Mouse (Mus musculus) retina, postnatal 1 day (tissue): Measurements from ENCODE around the gene Micu1.
"Not testable (repeated sequence)": the region's sequence is repeated elsewhere in the genome, so short reads cannot be mapped to it uniquely, and the experiment has no call there.

Experiments used
- DNase-seq: peaks from one replicate; pipeline ENCODE4 v3.0.0-alpha.2; 2012

Gene Micu1

DNA sequence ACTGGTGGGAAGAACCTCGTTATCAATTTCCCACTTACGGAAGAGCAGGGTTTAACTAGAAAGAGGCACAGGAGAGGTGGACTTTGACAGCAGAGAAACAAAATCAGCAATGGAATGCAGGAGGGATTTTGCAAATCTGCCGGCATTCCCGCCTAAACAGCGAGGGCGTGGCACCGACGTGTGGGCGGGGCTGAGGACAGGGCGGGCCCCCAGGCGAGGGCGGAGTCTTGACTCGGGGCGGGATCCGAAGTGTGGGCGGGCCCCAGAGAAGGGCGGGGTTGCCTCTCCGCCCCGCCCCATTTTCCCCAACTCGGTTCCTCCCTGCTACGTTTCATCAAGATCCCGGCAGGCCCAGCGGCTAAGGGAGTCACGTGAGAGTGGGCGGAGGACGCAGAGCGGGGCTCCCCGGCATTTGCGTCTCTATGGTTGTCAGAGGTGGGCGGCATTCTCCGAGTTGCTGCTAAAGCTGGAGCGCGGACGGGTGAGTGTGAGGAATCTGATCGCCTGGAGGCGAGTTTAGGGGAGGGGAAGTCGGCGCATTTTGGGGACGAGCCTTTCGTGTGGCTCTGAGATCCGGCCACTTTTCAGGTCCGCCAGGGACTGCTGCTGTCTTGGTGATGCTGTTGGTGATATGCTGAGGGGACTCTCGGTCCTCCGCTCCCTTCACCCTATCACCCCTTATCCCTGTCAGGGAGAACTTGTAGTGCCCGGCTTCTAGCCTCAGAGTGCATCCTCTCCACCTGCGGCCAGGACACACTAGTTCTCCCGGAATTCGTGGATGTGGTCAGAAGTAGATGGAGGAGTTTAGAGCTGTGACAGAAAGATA is at the start of gene Micu1:
Gene Micu1, plus strand, starts transcription at position 271 of the 826 bp plus-strand sequence.
- DNase-seq: peak; percentile 98

DNA sequence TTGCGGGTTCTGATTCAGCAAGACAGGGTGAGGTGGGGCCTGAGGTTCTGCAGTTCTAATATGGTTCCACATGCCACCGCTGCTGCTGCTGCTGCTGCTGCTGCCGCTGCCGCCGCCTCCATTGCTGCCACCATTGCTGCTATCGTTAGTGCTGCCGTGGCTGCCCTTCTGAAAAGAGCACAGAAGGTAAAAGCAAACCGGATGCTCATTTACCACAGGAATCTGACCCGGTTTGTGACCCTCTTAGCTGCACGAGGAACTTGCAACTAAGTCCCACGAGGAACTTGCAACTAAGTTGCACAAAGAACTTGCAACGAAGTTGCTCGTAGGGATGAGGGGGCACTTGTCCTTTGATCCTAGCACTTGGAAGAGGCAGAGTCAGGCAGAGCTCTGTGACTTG is 45.5 kb upstream of the Micu1 start:
- no peak for DNase-seq

DNA sequence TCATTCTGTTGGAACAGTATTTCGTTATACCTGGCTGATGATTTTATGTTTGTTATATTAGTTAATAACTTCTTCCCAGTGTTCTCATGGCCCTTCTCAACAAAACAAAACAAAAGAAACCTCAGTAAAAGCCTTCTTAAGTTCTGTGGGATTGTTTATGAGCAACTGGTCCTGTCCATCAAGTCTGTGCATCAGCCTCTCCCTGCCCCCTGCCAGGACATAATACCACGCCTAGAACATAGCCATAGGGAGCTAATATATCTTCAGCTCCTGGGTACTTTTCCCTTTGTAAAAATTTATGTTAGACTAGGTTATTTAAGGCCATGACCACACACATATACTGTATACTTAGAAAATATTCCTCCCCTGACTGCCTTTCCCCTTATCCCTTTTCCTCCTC is 37.5 kb upstream of the Micu1 start:
- DNase-seq: no peak

DNA sequence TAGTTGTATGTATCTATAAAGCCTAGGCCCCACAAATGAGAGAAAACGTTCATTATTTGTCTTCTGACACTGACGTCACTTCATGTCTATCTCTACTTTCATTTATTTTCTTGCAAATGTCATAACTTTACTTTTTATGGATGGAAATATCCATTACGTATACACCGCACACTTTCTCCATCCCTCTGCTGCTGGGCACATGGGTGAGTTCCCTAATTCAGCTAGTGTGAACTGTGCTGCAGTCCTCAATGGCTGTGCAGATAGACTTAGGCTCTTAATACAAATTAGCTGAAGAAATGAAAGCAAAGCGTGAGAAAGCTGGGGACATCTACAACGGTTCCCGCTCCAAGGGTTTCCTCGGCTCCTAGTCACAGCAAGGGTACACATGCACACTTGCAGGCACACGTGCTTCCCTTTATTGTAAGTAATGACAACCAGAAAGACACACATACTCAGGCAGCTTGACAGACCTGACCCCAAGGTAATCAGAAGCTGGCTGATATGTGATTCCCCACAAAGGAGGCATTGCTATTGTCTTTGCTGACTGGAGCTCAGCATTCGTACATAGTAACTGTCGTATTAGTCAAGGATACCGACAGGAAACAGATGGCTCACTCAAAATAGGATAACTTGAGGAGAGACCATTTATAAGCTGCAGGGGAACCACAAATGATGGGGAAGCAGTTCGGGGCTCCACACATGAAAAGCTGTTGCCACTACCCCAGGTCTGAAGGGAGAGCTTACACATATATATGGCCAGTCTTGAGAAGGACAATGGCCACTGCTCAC is 36.6 kb upstream of the Micu1 start:
- no peak for DNase-seq

DNA sequence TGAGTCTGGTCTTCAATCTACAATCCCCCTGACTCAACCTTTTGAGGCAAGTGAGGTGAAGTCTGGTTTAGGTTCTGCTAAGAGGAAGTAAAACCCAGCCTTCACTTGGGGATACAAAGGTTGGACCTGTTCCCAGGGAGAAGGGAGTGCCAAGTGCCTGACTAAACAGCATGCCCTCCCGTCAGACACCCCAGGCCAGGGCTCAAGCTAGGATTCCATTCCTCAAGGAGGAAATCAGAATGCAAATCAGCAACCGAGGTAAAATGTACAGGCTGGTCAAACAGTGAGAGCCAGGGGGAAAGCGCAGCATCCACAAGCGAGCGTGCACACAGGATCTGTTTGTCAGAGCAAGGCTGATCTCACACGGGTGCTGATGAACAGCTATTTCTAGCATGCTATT is 34.9 kb upstream of the Micu1 start:
- no peak for DNase-seq

DNA sequence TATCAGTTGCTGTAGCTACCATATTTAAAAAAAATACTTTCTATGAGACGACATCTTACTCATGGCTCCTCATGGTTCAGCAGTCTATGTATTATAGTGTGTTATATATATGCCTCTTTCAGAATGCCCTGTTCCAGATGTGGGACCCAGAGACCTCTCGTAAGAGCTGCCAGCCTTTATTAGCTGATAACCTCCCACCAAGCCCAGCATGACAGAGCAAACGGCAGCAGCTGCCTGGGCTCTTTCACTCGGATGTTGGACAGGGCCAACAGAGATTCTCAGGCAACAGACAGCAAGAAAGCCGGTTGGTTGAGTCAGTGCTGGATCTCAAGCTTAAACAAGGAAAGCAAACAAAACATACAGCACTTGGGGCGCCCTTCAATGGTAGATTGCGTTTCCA is 33.8 kb upstream of the Micu1 start:
- DNase-seq: no peak

DNA sequence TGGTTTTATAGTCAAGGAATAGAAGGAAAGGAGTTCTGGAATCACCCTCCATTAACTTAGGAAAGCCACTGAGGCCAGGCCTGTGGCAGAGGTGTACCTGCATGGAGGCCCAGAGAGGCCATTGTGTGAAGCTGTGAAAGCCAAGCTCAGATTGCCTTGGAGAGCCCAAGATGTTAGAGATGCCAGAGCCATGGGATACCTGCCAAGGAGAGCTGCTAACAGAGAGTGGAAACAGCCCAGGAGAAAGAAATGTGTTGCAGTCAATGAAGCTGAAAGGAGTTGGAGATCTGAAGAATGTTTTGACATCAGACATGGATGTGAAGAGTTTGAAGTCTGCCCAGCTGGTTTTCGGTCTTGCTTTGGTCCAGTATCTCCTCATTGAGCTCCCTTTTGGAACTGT is 24.4 kb upstream of the Micu1 start:
- DNase-seq: no peak

DNA sequence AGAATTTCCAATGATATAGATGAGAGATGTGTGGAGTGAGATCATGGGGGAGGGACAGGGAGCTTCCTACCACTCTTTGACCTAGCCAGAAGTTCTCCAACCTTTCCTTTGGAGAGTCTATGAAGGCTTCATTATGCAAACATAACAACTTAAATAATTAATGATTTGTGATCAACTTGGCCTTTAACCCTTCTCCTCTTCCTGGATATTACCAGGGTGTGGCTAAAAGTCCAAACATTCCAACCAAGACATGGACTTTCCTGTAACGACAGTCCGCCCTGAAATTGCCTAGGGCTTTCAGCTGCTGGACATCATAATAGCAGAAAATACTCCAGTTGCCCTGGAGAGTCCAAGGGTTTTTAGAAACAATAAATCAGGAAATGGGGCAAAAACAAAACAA is 23.1 kb upstream of the Micu1 start:
- DNase-seq: no peak

DNA sequence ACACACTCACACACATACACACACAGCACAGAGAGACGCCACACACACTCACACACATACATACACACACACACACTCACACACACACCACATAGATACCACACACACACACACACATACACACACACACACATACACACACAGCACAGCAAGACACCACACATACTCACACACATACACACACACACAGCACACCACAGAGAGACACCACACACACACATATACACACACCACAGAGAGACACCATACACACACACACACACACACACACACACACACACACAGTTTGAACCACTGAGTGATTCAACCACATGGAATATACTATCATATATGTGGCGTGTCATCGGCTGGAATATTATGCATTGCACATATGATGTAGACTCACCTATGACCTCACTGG is 16.7 kb upstream of the Micu1 start:
- not testable (repeated sequence) for DNase-seq

DNA sequence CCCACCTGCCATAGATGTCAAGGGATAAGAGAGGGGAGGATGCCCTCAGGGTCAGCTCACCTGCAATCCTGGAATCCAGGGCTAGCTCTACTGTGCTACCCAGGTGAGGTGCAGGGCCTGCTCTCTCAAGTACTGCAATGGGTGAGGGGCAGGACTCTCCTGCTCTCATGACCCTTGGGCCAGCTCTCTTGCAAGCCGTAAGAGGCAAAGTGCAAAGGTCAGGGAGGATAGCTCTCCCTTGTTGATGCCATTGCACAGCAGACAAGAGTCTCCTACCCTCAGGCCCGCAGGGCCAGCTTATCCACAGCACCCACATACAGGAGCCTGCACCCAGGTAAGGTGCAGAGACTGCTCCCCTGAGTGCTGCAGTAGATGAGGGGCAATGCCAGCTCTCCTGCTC is 15.2 kb upstream of the Micu1 start:
- DNase-seq: no peak

DNA sequence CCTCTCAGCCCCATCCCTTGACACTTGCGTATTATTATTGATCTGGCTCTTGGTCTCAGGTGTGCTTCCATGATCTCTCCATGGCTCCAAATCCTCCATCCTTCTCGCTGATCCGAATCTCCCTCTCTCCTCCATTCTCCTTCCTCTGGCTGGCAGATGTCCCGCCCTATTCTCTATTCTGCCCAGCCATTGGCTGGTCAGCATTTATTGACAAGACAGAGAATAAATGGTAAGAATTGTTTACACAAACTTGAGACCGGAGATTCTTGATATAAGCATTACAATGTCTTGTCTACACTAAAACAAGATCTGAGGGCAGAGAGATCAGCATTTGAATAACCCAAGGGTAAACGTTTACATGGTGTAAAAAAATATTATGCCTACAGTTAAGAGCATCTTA is 12.4 kb upstream of the Micu1 start:
- no peak for DNase-seq

DNA sequence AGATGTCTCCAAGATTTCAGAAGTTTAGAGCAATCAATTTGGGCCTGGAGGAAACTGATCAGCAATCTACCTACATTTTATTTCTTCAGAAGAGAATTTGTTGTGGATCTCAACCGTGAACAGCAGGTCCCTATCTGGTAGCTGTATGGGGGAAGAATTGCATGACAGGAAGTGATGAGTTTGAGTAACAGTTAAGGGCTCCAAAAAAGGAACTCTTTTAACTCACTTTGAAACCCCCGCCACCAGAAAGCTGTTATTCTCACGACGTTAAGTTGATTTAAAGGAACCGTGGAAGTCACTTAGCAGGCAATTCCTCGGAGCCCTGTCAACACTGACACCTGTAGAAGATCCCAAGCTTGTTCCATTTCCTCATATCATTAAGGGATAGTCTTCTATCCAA is 9.8 kb upstream of the Micu1 start:
- DNase-seq: no peak

DNA sequence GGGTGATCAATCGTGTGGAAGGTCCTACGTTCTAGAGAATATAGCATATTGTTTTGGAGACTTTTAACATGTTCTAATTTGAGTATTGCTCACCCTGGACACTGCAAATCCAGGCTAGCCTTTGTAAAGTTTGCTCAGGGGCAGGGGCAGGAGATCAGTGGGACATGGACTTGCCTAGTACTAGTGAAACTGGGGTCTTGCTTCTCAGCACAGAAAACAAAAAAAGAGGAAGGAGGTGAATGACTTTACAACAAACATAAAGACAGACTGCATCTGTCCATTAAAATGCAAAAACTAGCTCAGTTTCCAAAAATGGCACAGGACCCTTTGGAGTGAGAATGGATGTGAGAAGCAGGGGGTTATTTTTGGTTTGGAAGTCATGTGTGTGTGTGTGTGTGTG is 8.2 kb upstream of the Micu1 start:
- no peak for DNase-seq

DNA sequence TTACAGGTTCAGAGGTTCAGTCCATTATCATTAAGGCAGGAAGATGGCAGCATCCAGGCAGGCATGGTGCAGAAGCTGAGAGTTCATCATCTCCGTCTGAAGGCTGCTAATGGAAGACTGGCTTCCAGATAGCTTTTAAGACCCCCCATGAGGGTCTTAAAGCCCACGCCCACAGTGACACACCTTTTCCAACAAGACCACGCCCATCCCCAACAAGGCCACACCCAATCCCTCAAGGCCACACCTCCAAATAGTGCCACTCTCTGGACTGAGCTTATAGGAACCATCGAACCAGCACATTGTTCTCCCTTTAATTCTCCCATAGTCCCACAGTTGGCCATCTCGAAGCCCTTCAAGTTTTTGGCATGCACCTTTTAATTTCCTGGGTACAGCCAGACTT is 2.8 kb upstream of the Micu1 start:
- DNase-seq: no peak

DNA sequence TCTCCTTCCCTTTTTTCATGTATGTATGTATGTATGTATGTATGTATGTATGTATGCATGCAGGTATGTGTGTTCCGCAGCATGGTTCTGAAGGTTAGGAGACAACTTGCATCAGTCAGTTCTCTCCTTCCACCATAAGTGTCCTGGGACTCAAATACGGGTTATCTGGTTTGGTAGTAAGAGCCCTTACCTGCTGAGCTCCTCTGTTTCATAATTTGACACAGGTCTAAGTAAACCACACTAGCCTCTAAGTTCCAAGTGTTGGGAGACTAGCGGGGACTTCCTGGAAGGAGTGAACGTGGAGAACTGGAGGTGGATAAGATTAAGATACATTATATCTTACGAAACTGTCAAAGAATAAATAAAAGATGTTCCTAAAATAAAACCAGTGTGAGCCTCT is 472 bp upstream of the Micu1 start:
- DNase-seq: no peak

DNA sequence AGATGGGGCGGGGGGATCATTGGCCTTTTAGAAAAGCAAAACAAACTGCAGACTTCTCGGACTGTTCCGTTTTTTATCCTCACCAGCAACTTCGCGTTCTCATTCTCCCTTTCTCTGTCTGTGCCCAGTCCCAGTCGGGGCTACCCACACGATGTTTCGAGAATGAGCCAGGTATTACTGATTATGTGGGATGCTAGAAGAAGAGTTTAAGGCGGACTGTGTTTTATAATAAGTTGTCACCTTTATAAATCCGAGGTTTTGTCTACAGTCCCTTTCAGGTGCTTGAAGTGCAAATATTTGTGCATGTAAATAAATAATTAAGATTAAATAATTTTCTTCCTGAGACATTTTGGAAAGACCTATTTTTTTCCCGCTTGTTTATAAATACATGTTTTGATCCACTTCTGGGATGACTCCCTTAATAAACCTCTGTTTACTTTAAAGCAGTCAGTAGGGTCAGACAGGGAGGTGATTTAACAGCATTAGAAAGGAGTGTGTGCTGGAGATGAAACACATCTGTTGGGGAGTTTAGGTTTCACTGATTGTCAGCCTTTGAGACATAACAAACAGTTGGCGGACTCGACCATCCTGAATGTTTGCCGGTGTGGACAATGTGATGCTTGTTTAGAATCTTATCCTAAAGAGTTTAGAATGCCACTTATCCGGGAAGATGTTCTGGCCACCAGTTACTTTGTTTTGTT is 933 bp downstream of the Micu1 start:
- DNase-seq: no peak

DNA sequence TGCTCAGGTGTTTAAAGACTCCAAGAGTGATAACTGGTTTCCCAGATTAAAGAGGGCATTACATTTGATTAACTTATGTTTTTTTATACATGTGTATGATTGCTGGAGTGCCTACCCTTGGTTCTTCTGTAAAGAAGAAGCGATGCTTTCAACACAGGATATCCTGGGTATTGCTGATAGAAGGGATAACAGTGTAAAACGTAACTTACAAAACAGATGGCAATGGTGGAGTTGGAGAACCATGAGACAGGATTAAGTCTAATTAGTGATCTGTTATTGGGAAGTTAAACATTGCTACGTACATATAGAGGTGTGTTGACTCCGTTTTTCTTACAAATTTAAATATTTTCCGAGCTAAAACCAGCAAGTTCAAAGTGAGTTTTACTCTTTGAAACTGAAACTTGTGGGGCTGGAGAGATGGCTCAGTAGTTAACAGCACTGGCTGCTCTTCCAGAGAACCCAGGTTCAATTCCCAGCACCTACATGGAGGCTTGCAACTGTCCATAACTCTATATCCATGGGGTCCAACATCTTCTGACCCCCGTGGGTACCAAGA is 4.8 kb downstream of the Micu1 start:
- DNase-seq: no peak

DNA sequence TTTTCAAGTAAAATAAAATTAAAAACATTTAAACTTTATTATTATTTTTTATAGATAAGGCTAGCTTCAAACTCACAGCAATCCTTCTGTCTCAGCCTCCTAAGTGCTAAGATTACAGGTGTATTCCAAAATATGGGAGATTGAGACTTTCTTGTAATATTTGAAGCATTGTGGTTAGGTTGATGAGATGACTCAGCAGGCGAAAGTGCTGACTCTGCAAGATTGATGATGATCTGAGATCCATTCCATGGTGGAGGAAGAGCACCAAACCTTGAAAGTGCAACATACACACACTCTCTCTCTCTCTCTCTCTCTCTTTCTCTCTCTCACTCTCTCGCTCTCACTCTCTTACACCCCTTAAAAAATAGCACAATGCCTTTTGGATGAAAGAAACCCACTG is 5.3 kb downstream of the Micu1 start:
- no peak for DNase-seq

DNA sequence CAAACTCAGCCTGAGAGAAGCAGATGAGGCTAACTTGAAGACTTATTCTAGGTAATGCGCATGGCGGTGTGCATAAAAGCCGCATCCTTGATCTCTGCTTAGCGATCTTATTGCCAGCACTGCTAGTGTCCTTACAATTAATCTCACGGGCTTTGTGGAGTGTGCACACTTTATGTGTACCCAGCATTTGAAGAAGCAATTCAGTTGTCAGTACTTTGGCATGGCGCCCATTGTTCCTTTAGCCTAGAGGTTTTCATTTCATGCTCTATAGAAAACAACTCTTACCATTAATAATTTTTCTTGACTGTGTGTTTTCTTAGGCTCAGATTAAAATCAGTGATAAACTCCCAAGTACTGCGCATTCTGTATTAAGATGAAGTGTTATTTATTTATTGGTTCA is 7.0 kb downstream of the Micu1 start:
- DNase-seq: peak; percentile 43

DNA sequence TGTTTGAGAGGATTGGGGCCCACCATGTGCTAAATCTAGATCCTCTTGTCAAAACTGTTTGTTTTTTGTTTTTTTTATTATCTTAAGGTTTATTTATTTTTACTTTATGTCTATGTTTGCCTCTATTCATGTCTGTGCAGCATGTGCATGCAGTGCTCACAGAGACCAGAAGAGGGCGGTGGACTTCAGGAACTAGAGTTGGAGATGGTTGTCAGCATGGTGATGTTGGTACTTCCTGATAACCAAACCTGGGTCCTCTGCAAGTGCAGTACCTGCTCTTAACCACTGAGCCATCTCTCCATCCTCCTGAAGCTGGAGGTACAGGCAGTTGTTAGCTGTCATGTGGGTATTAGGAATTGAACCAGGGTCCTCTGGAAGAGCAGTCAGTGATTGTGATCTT is 8.0 kb downstream of the Micu1 start:
- peak; percentile 42 for DNase-seq

DNA sequence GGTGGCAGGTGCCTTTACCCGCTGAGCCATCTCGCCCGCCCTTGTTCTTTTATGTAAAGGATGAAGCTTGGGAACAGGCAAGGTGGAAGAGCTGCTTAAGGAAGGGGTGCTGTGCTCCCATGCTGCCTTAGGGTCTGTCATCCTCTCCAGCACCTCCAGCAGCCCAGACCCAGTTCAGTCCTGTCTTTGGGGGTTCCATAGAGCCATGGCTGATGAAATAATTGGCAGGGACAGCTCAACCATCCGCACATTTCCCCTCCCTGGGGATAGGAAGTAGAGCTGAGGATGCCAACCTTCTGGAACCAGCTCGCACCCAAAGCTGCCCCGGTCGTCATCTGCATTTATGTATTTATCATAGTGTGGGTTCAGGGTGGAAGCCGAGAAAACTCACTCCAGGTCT is 9.8 kb downstream of the Micu1 start:
- DNase-seq: peak; percentile 58

DNA sequence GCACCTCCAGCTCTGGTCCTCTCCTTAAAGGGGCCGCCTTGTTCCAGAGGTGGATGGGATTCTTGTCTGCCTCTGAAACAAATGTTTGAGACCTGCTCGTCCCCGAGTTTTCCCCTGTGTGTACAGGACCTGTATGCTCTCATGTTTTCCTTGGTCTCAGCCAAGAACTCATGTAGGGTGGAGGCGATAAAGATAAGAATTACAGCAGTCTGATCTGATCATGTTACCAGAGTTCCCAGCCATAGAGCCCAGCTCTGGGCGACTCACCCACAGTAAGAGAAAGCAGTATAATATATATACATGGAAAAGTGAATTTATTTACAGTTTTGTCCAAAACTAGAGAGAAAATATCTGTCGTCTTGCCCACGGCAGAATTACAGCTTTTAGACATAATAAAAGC is 17.7 kb downstream of the Micu1 start:
- DNase-seq: no peak

DNA sequence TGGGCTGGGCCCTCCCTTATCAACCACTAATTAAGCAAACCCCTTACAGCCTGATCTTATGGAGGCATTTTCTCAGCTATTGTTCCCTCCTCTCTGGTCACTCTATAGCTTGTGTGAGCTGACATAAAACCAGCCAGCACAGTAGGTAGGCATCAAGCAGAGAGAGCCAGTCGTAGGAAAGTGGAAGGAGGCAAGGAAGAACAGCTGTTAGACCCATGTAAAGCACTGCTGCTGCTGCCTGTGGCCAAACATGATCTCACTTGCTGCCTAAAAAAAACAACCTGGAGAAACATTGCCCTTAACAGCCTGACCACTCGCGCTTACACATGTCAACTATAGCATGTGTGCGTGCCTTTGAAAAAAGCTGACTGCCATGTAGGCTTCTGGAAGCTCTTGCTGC is 19.3 kb downstream of the Micu1 start:
- no peak for DNase-seq

DNA sequence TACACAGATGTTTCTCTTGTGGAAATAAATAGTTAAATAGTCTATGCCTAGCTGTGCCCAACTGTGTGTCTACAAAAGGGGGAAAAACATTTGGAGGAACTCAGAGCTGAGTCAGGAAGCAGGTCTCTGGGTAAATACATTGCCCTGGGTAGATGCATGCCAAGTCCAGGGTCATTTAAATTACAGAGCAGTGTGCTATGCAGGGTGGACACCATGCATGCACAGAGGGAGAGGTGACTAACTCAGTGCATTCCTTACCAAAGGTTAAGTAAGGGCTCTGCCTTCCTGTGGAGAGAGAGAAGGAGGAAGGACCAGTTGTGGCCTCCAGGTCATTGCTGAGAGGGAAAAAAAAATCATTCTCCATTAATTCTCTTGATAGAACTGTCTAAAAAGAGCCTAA is 22.4 kb downstream of the Micu1 start:
- DNase-seq: no peak
